Comparison of ENCODE assay signal across 19 mouse cellular contexts in genomic region chr10:4517614-4518013, GRCm38 (mm10). TPM values are rescaled to one million over a fixed set of nuclear protein-coding genes. Genes with fewer than 3 reads are reported as not detected.
"Had no signal": no experiment of that assay in that cellular context is flagged by ENCODE, and none has a peak within 500 bp of the region (broad histone marks: within the 10 kb centered on the region; RNA-seq: fewer than 3 reads in every experiment).

No protein-coding gene starts in this region.

- DNase-seq: liver, postnatal 0 days; lung, adult 2 months; lung, postnatal 14 days; lung, postnatal 4 days; midbrain, embryonic 14.5 days; right cerebral cortex, postnatal 14 days; thymus, adult 2 months; thymus, postnatal 36 days had no signal

- H3K4me3 ChIP-seq: liver, embryonic 15.5 days; lung, embryonic 15.5 days; midbrain, embryonic 10.5 days; midbrain, embryonic 12.5 days; neural tube, embryonic 12.5 days; stomach, embryonic 15.5 days had no signal

- H3K4me2 ChIP-seq: liver, embryonic 15.5 days; lung, embryonic 15.5 days; midbrain, embryonic 12.5 days; neural tube, embryonic 12.5 days; stomach, embryonic 15.5 days had no signal

- H3K36me3 ChIP-seq: liver, embryonic 15.5 days; lung, embryonic 15.5 days; midbrain, embryonic 10.5 days; midbrain, embryonic 12.5 days; neural tube, embryonic 12.5 days; stomach, embryonic 15.5 days had no signal

- ATAC-seq: liver, postnatal 0 days; lung, postnatal 0 days; midbrain, embryonic 16.5 days had no signal

- H3K27me3 ChIP-seq: liver, embryonic 15.5 days; lung, embryonic 15.5 days; midbrain, embryonic 12.5 days; neural tube, embryonic 12.5 days; stomach, embryonic 15.5 days had no signal

RNA-seq across cellular contexts. Expression of gene Ccdc170, which starts 35.3 kb away (rescaled TPM):
- total RNA-seq: megakaryocyte-erythroid progenitor cell, adult 5-6 weeks had no signal
- polyA plus RNA-seq: liver, embryonic 15.5 days; liver, postnatal 0 days; midbrain, embryonic 10.5 days; spleen, adult 2 months; stomach, postnatal 0 days had no signal
